Mouse (Mus musculus) cerebellum, postnatal 36 days (tissue): Measurements from ENCODE around the gene Trmt1.
A peak's percentile ranks its signal among the peaks of the same experiment; 100 is the strongest.

Source experiments
- DNase-seq, 2 experiments: peaks; one replicate each; pipeline ENCODE4 v3.0.0; 2021 to 2022; ENCODE audit warnings: mixed read lengths in 2 of 2

Gene Trmt1

GRCm38 (mm10) chr8:84733959-84734358 lies 47.9 kb downstream of the Trmt1 start:
- DNase-seq: no peak

- DNase-seq: no peak
Measured at GRCm38 (mm10) chr8:84734680-84735079, 48.6 kb downstream of the Trmt1 start.

GRCm38 (mm10) chr8:84735597-84735996 lies 49.5 kb downstream of the Trmt1 start:
- no peak for DNase-seq

GRCm38 (mm10) chr8:84736521-84736920 lies 50.4 kb downstream of the Trmt1 start:
- DNase-seq: no peak

- peak; percentile 83 to 86 for DNase-seq
Measured at GRCm38 (mm10) chr8:84737608-84738007, 51.5 kb downstream of the Trmt1 start.

- DNase-seq: no peak
Measured at GRCm38 (mm10) chr8:84738266-84738665, 52.2 kb downstream of the Trmt1 start.

GRCm38 (mm10) chr8:84738715-84739400 lies 52.8 kb downstream of the Trmt1 start:
- DNase-seq: peak in 1 of 2 experiments; percentile 46

- no peak for DNase-seq
Measured at GRCm38 (mm10) chr8:84739401-84739742, 53.3 kb downstream of the Trmt1 start.

GRCm38 (mm10) chr8:84740895-84741843 lies 55.1 kb downstream of the Trmt1 start:
- no peak for DNase-seq

GRCm38 (mm10) chr8:84742171-84743053 lies 56.3 kb downstream of the Trmt1 start:
- DNase-seq: no peak

- no peak for DNase-seq
Measured at GRCm38 (mm10) chr8:84743054-84743415, 56.9 kb downstream of the Trmt1 start.

- peak in 1 of 2 experiments; percentile 57 for DNase-seq
Measured at GRCm38 (mm10) chr8:84743517-84744420, 57.7 kb downstream of the Trmt1 start.

GRCm38 (mm10) chr8:84745032-84745925 lies 59.2 kb downstream of the Trmt1 start:
- DNase-seq: no peak
